Comparison of ENCODE assay signal across 7 mouse cellular contexts in the genomic region with DNA sequence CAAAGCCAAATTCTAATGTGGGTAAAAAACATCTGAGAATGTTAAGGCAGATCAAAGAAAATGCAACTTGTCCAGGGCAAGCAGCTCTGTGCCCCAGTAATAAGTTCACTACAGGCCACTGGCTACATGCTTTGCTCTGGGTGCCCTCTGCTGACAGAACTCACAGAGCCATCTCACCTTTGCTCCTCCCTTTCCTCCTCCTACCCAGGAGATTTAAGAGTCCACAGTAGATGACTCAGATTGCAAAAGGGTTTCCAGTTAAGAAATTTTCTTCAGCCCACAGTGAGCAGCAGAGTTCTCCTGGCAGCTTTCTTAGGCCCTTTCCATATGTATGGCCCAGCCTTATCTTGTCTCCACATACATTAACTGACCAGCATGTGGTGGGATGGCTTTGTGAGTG.
DNase-seq lines count a peak whose midpoint lies in the region; ATAC-seq and TF ChIP-seq lines count a peak whose summit lies in the region.

No protein-coding gene starts in this region.

- TF ChIP-seq CTCF in lung, postnatal 0 days (IDR thresholded peaks at IDR 0.05): peak; percentile 73

- no peak overlapping the region for H3K27ac ChIP-seq in lung, postnatal 0 days (ENCODE audit: low read length)

- peaks cover 12% of the 10 kb centered on the region; the same call in 1 of the 2 replicates for H3K4me1 ChIP-seq in lung, postnatal 0 days (ENCODE audit: insufficient read depth, low read depth, low read length)

- ATAC-seq in lung, postnatal 0 days: peak; percentile 86

- no peak overlapping the region for H3K9ac ChIP-seq in lung, postnatal 0 days (replicated peaks; ENCODE audit: low read depth)

- H3K4me3 ChIP-seq in lung, postnatal 0 days (ENCODE audit: low read depth, low read length): no peak overlapping the region

- H3K9me3 ChIP-seq in lung, postnatal 0 days (ENCODE audit: low read length): no peaks in the 10 kb centered on the region

- H3K27me3 ChIP-seq in lung, postnatal 0 days (replicated peaks; ENCODE audit: insufficient read depth, low read length): no peaks in the 10 kb centered on the region

- 0 out of 2 replicates have a peak, but pooled peaks have one; percentile 13 for TF ChIP-seq EP300 in lung, postnatal 0 days (IDR thresholded peaks at IDR 0.05)

- H3K4me2 ChIP-seq in lung, postnatal 0 days (replicated peaks; ENCODE audit: low read depth, low read length): no peak overlapping the region

- DNase-seq in A20 (ENCODE audit: low read depth, low spot score): peak; percentile 15
- DNase-seq in ES-CJ7 (ENCODE audit: low read depth, low spot score): peak; percentile 47
- peak; percentile 50 to 51 for DNase-seq in cerebellum, postnatal 10 days
- peak; percentile 76 for DNase-seq in kidney, adult 11 months
- DNase-seq in lung, postnatal 0 days (ENCODE audit: low spot score): peak; percentile 90
- DNase-seq in layer of hippocampus, postnatal 14 days (ENCODE audit: low spot score in 2 of 2): no peak
- DNase-seq in spleen, postnatal 36 days (ENCODE audit: low spot score in 2 of 2): no peak

- H3K36me3 ChIP-seq in lung, postnatal 0 days (ENCODE audit: insufficient read depth, low read length): no peaks in the 10 kb centered on the region

Comparison
In these comparisons a context has a peak if more than half of its experiments do, and no peak if none do; other contexts are left out.
1. DNase-seq: peak in A20 (single experiment), ES-CJ7 (single experiment), cerebellum, postnatal 10 days (2 of 2), kidney, adult 11 months (single experiment) and lung, postnatal 0 days (single experiment); none in layer of hippocampus, postnatal 14 days (0 of 2) and spleen, postnatal 36 days (0 of 2).